ENCODE assay signal across 20 mouse cellular contexts in the genomic region with DNA sequence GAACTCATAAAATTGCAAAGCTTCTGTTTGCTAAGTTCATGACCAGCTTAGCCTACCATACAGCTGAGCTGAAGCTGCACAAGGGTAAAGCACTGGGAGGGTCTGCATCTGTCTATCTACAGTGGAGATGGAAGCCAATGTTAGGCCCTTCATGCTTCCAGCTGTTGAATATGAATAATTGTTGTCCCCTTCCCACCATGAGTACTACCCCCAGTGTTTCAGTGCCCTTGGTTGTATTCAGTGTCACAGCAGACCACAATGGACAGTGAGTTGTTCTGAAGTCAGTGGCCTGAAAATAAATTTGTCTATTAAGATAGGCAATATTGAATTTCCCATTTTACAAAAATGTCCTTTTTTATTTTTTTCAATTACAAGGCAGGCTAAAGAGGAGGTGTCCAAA.
DNase-seq lines count a peak whose midpoint lies in the region; ATAC-seq and TF ChIP-seq lines count a peak whose summit lies in the region.
"Had no signal": no experiment of that assay in that cellular context is flagged by ENCODE, and none has a peak within 500 bp of the region (broad histone marks: within the 10 kb centered on the region; RNA-seq: fewer than 3 reads in every experiment).

No protein-coding gene starts in this region.

- no peaks in the 10 kb centered on the region for H3K4me1 ChIP-seq in heart, embryonic 11.5 days (ENCODE audit: control insufficient read depth, insufficient read depth, low read length)
- peaks cover 14% of the 10 kb centered on the region for H3K4me1 ChIP-seq in midbrain, embryonic 15.5 days
- H3K4me1 ChIP-seq in midbrain, embryonic 11.5 days (ENCODE audit: control insufficient read depth, insufficient read depth, low read length), result no peaks in the 10 kb centered on the region
- peaks cover 23% of the 10 kb centered on the region for H3K4me1 ChIP-seq in forebrain, embryonic 15.5 days
- peaks cover 5% of the 10 kb centered on the region for H3K4me1 ChIP-seq in forebrain, postnatal 0 days (ENCODE audit: insufficient read depth)
- H3K4me1 ChIP-seq: heart, embryonic 10.5 days had no signal

- no peaks in the 10 kb centered on the region for H3K36me3 ChIP-seq in heart, embryonic 11.5 days (ENCODE audit: control insufficient read depth, insufficient read depth, low read length)
- H3K36me3 ChIP-seq in midbrain, embryonic 15.5 days (replicated peaks), result no peaks in the 10 kb centered on the region
- H3K36me3 ChIP-seq in midbrain, embryonic 11.5 days (ENCODE audit: control insufficient read depth, insufficient read depth, low read length), result no peaks in the 10 kb centered on the region
- no peaks in the 10 kb centered on the region for H3K36me3 ChIP-seq in forebrain, embryonic 15.5 days
- no peaks in the 10 kb centered on the region for H3K36me3 ChIP-seq in forebrain, postnatal 0 days (ENCODE audit: insufficient read depth)
- H3K36me3 ChIP-seq: heart, embryonic 10.5 days; hindbrain, embryonic 13.5 days had no signal

- DNase-seq in heart, adult 11 months, result peak; percentile 14
- DNase-seq in midbrain, embryonic 11.5 days (ENCODE audit: low spot score, missing footprints), result no peak
- no peak for DNase-seq in forebrain, postnatal 0 days
- DNase-seq in ovary, adult 18-20 months (ENCODE audit: low spot score), result no peak
- DNase-seq: adrenal gland, adult 2 months; adrenal gland, postnatal 25 days; cerebellum, adult 11-12 months; cerebellum, adult 8-10 months; cerebellum, postnatal 10 days; gastrocnemius, postnatal 25 days; heart, adult 2 months; kidney, adult 18-20 months had no signal

- no peaks in the 10 kb centered on the region for H3K9me3 ChIP-seq in heart, embryonic 11.5 days (replicated peaks; ENCODE audit: control insufficient read depth, low read length)
- H3K9me3 ChIP-seq in midbrain, embryonic 15.5 days, result no peaks in the 10 kb centered on the region
- no peaks in the 10 kb centered on the region for H3K9me3 ChIP-seq in midbrain, embryonic 11.5 days (ENCODE audit: control insufficient read depth, low read length)
- H3K9me3 ChIP-seq in forebrain, embryonic 15.5 days, result no peaks in the 10 kb centered on the region
- no peaks in the 10 kb centered on the region for H3K9me3 ChIP-seq in forebrain, postnatal 0 days (ENCODE audit: low read length)
- H3K9me3 ChIP-seq: heart, embryonic 10.5 days; hindbrain, embryonic 13.5 days had no signal

- H3K4me3 ChIP-seq in heart, embryonic 11.5 days (ENCODE audit: low read depth, low read length), result no peak overlapping the region
- no peak overlapping the region for H3K4me3 ChIP-seq in midbrain, embryonic 15.5 days
- no peak overlapping the region for H3K4me3 ChIP-seq in midbrain, embryonic 11.5 days (ENCODE audit: low read depth, low read length)
- H3K4me3 ChIP-seq in forebrain, embryonic 15.5 days, result no peak overlapping the region
- H3K4me3 ChIP-seq in forebrain, postnatal 0 days (ENCODE audit: low read depth, low read length), result no peak overlapping the region
- H3K4me3 ChIP-seq: heart, adult 2 months; heart, embryonic 10.5 days; hindbrain, embryonic 13.5 days had no signal

- H3K27ac ChIP-seq in heart, embryonic 11.5 days (ENCODE audit: low read depth, low read length), result no peak overlapping the region
- 0 out of 2 replicates have a peak overlapping the region, but pooled peaks have one; percentile 45 for H3K27ac ChIP-seq in midbrain, embryonic 15.5 days
- no peak overlapping the region for H3K27ac ChIP-seq in midbrain, embryonic 11.5 days (ENCODE audit: low read depth, low read length)
- H3K27ac ChIP-seq in forebrain, embryonic 15.5 days (replicated peaks), result peak overlapping the region; percentile 79
- 0 out of 2 replicates have a peak overlapping the region, but pooled peaks have one; percentile 21 for H3K27ac ChIP-seq in forebrain, postnatal 0 days (ENCODE audit: low read depth, low read length)
- H3K27ac ChIP-seq: heart, adult 2 months; heart, embryonic 10.5 days had no signal

- no peak overlapping the region for H3K9ac ChIP-seq in heart, embryonic 11.5 days (ENCODE audit: low read depth, low read length)
- H3K9ac ChIP-seq in midbrain, embryonic 15.5 days, result no peak overlapping the region
- no peak overlapping the region for H3K9ac ChIP-seq in midbrain, embryonic 11.5 days (ENCODE audit: low read length)
- no peak overlapping the region for H3K9ac ChIP-seq in forebrain, embryonic 15.5 days (replicated peaks)
- no peak overlapping the region for H3K9ac ChIP-seq in forebrain, postnatal 0 days
- H3K9ac ChIP-seq: hindbrain, embryonic 13.5 days had no signal

- no peak for ATAC-seq in heart, embryonic 11.5 days (replicated peaks; ENCODE audit: insufficient number of reproducible peaks, low FRiP score, low TSS enrichment)
- peak; percentile 58 for ATAC-seq in midbrain, embryonic 15.5 days (replicated peaks)
- ATAC-seq in midbrain, embryonic 11.5 days (ENCODE audit: low FRiP score), result no peak
- no peak for ATAC-seq in forebrain, embryonic 15.5 days (replicated peaks)
- no peak for ATAC-seq in forebrain, postnatal 0 days
- ATAC-seq: CD4-positive, CD25-positive, alpha-beta regulatory T cell, adult 4 months; inflammation-experienced regulatory T-cells, adult 6 months; intestine, embryonic 16.5 days had no signal

- no peak for TF ChIP-seq CTCF in forebrain, postnatal 0 days (IDR thresholded peaks at IDR 0.05; ENCODE audit: low read depth)

- no peaks in the 10 kb centered on the region for H3K27me3 ChIP-seq in heart, embryonic 11.5 days (ENCODE audit: control insufficient read depth, insufficient read depth, low read length)
- H3K27me3 ChIP-seq in midbrain, embryonic 15.5 days (replicated peaks), result no peaks in the 10 kb centered on the region
- H3K27me3 ChIP-seq in midbrain, embryonic 11.5 days (ENCODE audit: control insufficient read depth, insufficient read depth, low read length), result no peaks in the 10 kb centered on the region
- no peaks in the 10 kb centered on the region for H3K27me3 ChIP-seq in forebrain, embryonic 15.5 days
- H3K27me3 ChIP-seq in forebrain, postnatal 0 days (ENCODE audit: insufficient read depth, low read length), result no peaks in the 10 kb centered on the region
- H3K27me3 ChIP-seq: hindbrain, embryonic 13.5 days had no signal

- H3K4me2 ChIP-seq in heart, embryonic 11.5 days, result no peak overlapping the region
- H3K4me2 ChIP-seq in midbrain, embryonic 15.5 days, result no peak overlapping the region
- no peak overlapping the region for H3K4me2 ChIP-seq in midbrain, embryonic 11.5 days
- no peak overlapping the region for H3K4me2 ChIP-seq in forebrain, embryonic 15.5 days (replicated peaks)
- H3K4me2 ChIP-seq in forebrain, postnatal 0 days (ENCODE audit: low read depth), result no peak overlapping the region
- H3K4me2 ChIP-seq: hindbrain, embryonic 13.5 days had no signal

Comparison
In these comparisons a context has a peak if more than half of its experiments do, and no peak if none do; other contexts are left out.
1. H3K27ac ChIP-seq: peak in midbrain, embryonic 15.5 days (single experiment), forebrain, embryonic 15.5 days (single experiment) and forebrain, postnatal 0 days (single experiment); none in heart, embryonic 11.5 days (single experiment) and midbrain, embryonic 11.5 days (single experiment).